In genomic region chr1:41651804-41652203, GRCm38 (mm10) we compare ENCODE assay signal across 9 mouse cellular contexts.
DNase-seq lines count a peak whose midpoint lies in the region; ATAC-seq lines count a peak whose summit lies in the region.
"Had no signal": no experiment of that assay in that cellular context is flagged by ENCODE, and none has a peak within 500 bp of the region (broad histone marks: within the 10 kb centered on the region; RNA-seq: fewer than 3 reads in every experiment).

No protein-coding gene starts in this region.

- H3K4me1 ChIP-seq in embryonic facial prominence, embryonic 14.5 days (ENCODE audit: control insufficient read depth, insufficient read depth, low read length): peaks cover 13% of the 10 kb centered on the region
- peaks cover 4% of the 10 kb centered on the region; the same call in 1 of the 2 replicates for H3K4me1 ChIP-seq in hindbrain, embryonic 15.5 days (replicated peaks)
- peaks cover 17% of the 10 kb centered on the region for H3K4me1 ChIP-seq in neural tube, embryonic 13.5 days (replicated peaks)

- peak overlapping the region; percentile 37 for H3K4me2 ChIP-seq in embryonic facial prominence, embryonic 14.5 days (ENCODE audit: low read depth, low read length)
- H3K4me2 ChIP-seq in hindbrain, embryonic 15.5 days: peak overlapping the region; percentile 21
- peak overlapping the region; percentile 31 for H3K4me2 ChIP-seq in neural tube, embryonic 13.5 days

- no peaks in the 10 kb centered on the region for H3K27me3 ChIP-seq in embryonic facial prominence, embryonic 14.5 days (replicated peaks; ENCODE audit: control insufficient read depth, insufficient read depth, low read length)
- no peaks in the 10 kb centered on the region for H3K27me3 ChIP-seq in hindbrain, embryonic 15.5 days
- H3K27me3 ChIP-seq in neural tube, embryonic 13.5 days: no peaks in the 10 kb centered on the region

- 0 out of 2 replicates have a peak, but pooled peaks have one; percentile 60 for ATAC-seq in embryonic facial prominence, embryonic 14.5 days (ENCODE audit: low read depth)
- peak; percentile 80; the same call in 1 of the 2 replicates for ATAC-seq in hindbrain, embryonic 15.5 days (ENCODE audit: low FRiP score, low read depth)
- ATAC-seq in neural tube, embryonic 13.5 days (ENCODE audit: low read depth): peak; percentile 85

- no peaks in the 10 kb centered on the region for H3K36me3 ChIP-seq in embryonic facial prominence, embryonic 14.5 days (ENCODE audit: control insufficient read depth, insufficient read depth, low read length)
- no peaks in the 10 kb centered on the region for H3K36me3 ChIP-seq in hindbrain, embryonic 15.5 days
- no peaks in the 10 kb centered on the region for H3K36me3 ChIP-seq in neural tube, embryonic 13.5 days
- H3K36me3 ChIP-seq: G1E had no signal

- H3K27ac ChIP-seq in embryonic facial prominence, embryonic 14.5 days (replicated peaks; ENCODE audit: low read depth, low read length): no peak overlapping the region
- 0 out of 2 replicates have a peak overlapping the region, but pooled peaks have one; percentile 10 for H3K27ac ChIP-seq in hindbrain, embryonic 15.5 days (replicated peaks)
- H3K27ac ChIP-seq in neural tube, embryonic 13.5 days (replicated peaks): peak overlapping the region; percentile 14; the same call in 1 of the 2 replicates

- no peak overlapping the region for H3K4me3 ChIP-seq in embryonic facial prominence, embryonic 14.5 days (ENCODE audit: low read depth, low read length)
- no peak overlapping the region for H3K4me3 ChIP-seq in hindbrain, embryonic 15.5 days
- no peak overlapping the region for H3K4me3 ChIP-seq in neural tube, embryonic 13.5 days

- no peaks in the 10 kb centered on the region for H3K9me3 ChIP-seq in embryonic facial prominence, embryonic 14.5 days (ENCODE audit: control insufficient read depth, low read length)
- no peaks in the 10 kb centered on the region for H3K9me3 ChIP-seq in hindbrain, embryonic 15.5 days
- no peaks in the 10 kb centered on the region for H3K9me3 ChIP-seq in neural tube, embryonic 13.5 days

- no peak overlapping the region for H3K9ac ChIP-seq in embryonic facial prominence, embryonic 14.5 days (ENCODE audit: low read depth, low read length)
- H3K9ac ChIP-seq in hindbrain, embryonic 15.5 days: no peak overlapping the region
- H3K9ac ChIP-seq in neural tube, embryonic 13.5 days: no peak overlapping the region

- DNase-seq in kidney, postnatal 14 days: peak; percentile 10
- DNase-seq in kidney, postnatal 10 days: no peak
- DNase-seq in embryonic facial prominence, embryonic 14.5 days (ENCODE audit: low spot score): peak; percentile 53
- DNase-seq in MN1 (ENCODE audit: low spot score): no peak
- no peak for DNase-seq in T-cell, adult 2 months (ENCODE audit: low spot score)
- no peak for DNase-seq in left cerebral cortex, postnatal 36 days (ENCODE audit: low spot score in 2 of 2)

- intact Hi-C loops in left cerebral cortex, postnatal 36 days (cut with DNase I): no loop called here

- 31% methylated on average over 9 of the region's 9 CpGs for WGBS in embryonic facial prominence, embryonic 14.5 days
- WGBS in hindbrain, embryonic 15.5 days: 33% methylated on average over 9 of the region's 9 CpGs
- 24% methylated on average over 9 of the region's 9 CpGs for WGBS in neural tube, embryonic 13.5 days

Comparison
In these comparisons a context has a peak if more than half of its experiments do, and no peak if none do; other contexts are left out.
1. DNase-seq: peak in kidney, postnatal 14 days (single experiment) and embryonic facial prominence, embryonic 14.5 days (single experiment); none in kidney, postnatal 10 days (single experiment), MN1 (single experiment), T-cell, adult 2 months (single experiment) and left cerebral cortex, postnatal 36 days (0 of 2).
2. Peak in every context shown above with its lines, with median percentiles within 50 percentile points of each other: ATAC-seq and H3K4me2 ChIP-seq.